Mouse (Mus musculus) spleen, embryonic (tissue): Measurements from ENCODE around the gene Zfp346.

Experiments used
- CTCF ChIA-PET: fragments of 350-600 bp; sonication (Branson Sonifier 250); formaldehyde crosslinking; loops from one replicate; lab custom pipeline; 2022; lab: Charles Lee

The Zfp346 gene

GRCm38 (mm10) chr13:55152621-55153415 lies 47.7 kb downstream of the Zfp346 start, which contains the start of gene Fgfr4:
TSS of gene Fgfr4 (plus strand) at chr13:55152640.
- CTCF ChIA-PET: interaction anchor here (0.7 kb wide), 1 partner anchor 361 kb away, joined by 3 read pairs; no protein-coding TSS in a partner anchor

- CTCF ChIA-PET: no interaction called here
Observed at GRCm38 (mm10) chr13:55153951-55154350, 48.8 kb downstream of the Zfp346 start.

GRCm38 (mm10) chr13:55162365-55162764 lies 57.3 kb downstream of the Zfp346 start:
- CTCF ChIA-PET: no interaction called here

- CTCF ChIA-PET: no interaction called here
Observed at GRCm38 (mm10) chr13:55163553-55163952, 58.4 kb downstream of the Zfp346 start.

- CTCF ChIA-PET: no interaction called here
Observed at GRCm38 (mm10) chr13:55165831-55166339, 60.8 kb downstream of the Zfp346 start.

GRCm38 (mm10) chr13:55166806-55167725 lies 62.0 kb downstream of the Zfp346 start:
- CTCF ChIA-PET: interaction anchor here (0.6 to 0.8 kb wide), 2 partner anchors 8 to 167 kb away, joined by 3 to 9 read pairs; no protein-coding TSS in a partner anchor

- CTCF ChIA-PET: interaction anchor here (0.8 kb wide), 1 partner anchor 166 kb away, joined by 3 read pairs; no protein-coding TSS in a partner anchor
Observed at GRCm38 (mm10) chr13:55167798-55168197, 62.7 kb downstream of the Zfp346 start.

GRCm38 (mm10) chr13:55168255-55168654 lies 63.1 kb downstream of the Zfp346 start:
- CTCF ChIA-PET: interaction anchor here (0.8 kb wide), 1 partner anchor 165 kb away, joined by 3 read pairs; no protein-coding TSS in a partner anchor

- CTCF ChIA-PET: no interaction called here
Observed at GRCm38 (mm10) chr13:55168958-55169369, 63.9 kb downstream of the Zfp346 start.

GRCm38 (mm10) chr13:55171517-55172335 lies 66.6 kb downstream of the Zfp346 start:
- CTCF ChIA-PET: no interaction called here

GRCm38 (mm10) chr13:55172336-55172770 lies 67.2 kb downstream of the Zfp346 start:
- CTCF ChIA-PET: no interaction called here

- CTCF ChIA-PET: no interaction called here
Observed at GRCm38 (mm10) chr13:55174347-55174746, 69.2 kb downstream of the Zfp346 start.

- CTCF ChIA-PET: interaction anchor here (0.9 kb wide), 1 partner anchor 377 kb away, joined by 6 read pairs; no protein-coding TSS in a partner anchor
Observed at GRCm38 (mm10) chr13:55176265-55176664, 71.2 kb downstream of the Zfp346 start.

- CTCF ChIA-PET: interaction anchor here (1.0 kb wide), 1 partner anchor 73 kb away, joined by 3 read pairs; the partner anchor contains the start of gene Zfp346
Observed at GRCm38 (mm10) chr13:55177903-55178496, 72.9 kb downstream of the Zfp346 start.

- CTCF ChIA-PET: interaction anchor here (1.0 kb wide), 1 partner anchor 73 kb away, joined by 3 read pairs; the partner anchor contains the start of gene Zfp346
Observed at GRCm38 (mm10) chr13:55178556-55178955, 73.4 kb downstream of the Zfp346 start.

GRCm38 (mm10) chr13:55179591-55179990 lies 74.5 kb downstream of the Zfp346 start:
- CTCF ChIA-PET: interaction anchor here (0.5 to 0.6 kb wide), 2 partner anchors 40 to 54 kb away, joined by 3 to 8 read pairs; no protein-coding TSS in a partner anchor

GRCm38 (mm10) chr13:55181786-55182172 lies 76.7 kb downstream of the Zfp346 start:
- CTCF ChIA-PET: no interaction called here

- CTCF ChIA-PET: interaction anchor here (0.6 kb wide), 1 partner anchor 164 kb away, joined by 3 read pairs; no protein-coding TSS in a partner anchor
Observed at GRCm38 (mm10) chr13:55182173-55182894, 77.2 kb downstream of the Zfp346 start.

- CTCF ChIA-PET: interaction anchor here (0.6 kb wide), 1 partner anchor 75 kb away, joined by 3 read pairs; no protein-coding TSS in a partner anchor
Observed at GRCm38 (mm10) chr13:55183382-55183781, 78.3 kb downstream of the Zfp346 start.
